Mouse (Mus musculus): ENCODE data around the gene Zfp536.

DNA sequence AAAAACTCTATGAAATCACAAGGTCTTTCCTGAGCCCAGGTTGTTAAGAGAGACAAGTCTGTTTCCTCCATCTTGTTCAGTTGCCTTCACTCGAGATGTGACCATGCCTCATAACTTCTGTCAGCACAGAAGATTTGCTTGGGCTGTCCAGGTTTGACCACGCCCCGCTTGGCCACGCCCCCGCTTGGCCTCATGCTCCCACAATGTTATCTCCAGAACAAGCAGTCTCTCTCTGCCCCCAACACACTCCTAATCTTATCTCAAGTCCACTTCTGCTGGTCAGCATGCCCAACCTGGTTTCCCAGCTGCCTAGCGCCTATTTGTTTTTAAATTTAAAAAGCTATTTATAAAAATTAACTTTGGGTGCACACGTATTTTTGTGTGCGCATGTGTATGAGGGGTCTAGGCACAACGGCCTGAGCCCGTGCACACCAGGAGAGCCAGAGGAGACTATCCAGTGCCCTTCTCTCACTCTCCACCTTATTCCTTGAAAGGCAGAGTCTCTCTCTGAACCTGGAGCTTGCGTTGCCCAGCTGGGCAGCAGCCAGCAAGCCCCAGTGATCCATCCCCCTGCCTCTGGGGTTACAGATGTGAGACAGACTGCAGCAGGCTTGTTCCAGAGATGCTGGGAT is 47.3 kb upstream of the Zfp536 start:
- TF ChIP-seq CTCF (IDR thresholded peaks at IDR 0.05; ENCODE audit: control insufficient read depth, insufficient read depth, insufficient read length) (no peak), MAX (IDR thresholded peaks at IDR 0.05) (no peak), FOSL1 (IDR thresholded peaks at IDR 0.05; ENCODE audit: insufficient read depth, low read length, poor library complexity, severe bottlenecking) (no peak), USF1 (IDR thresholded peaks at IDR 0.05; ENCODE audit: low read depth) (no peak), MYOD1 (IDR thresholded peaks at IDR 0.05; ENCODE audit: control insufficient read depth, insufficient read length, low read depth) (no peak), MYOG (IDR thresholded peaks at IDR 0.05; ENCODE audit: control insufficient read depth, extremely low read depth, insufficient read length) (no peak), CEBPB (IDR thresholded peaks at IDR 0.05; ENCODE audit: low read depth) (no peak)

Measured in C2C12 (cell line).